Mouse (Mus musculus) cerebellum, adult 2 months (tissue): ENCODE measurements around the gene Gbf1. TPM values are rescaled to one million over a fixed set of nuclear protein-coding genes. Genes with fewer than 3 reads are reported as not detected.

Experiments used
- DNase-seq, 2 experiments: peaks; one replicate each; pipeline ENCODE4 v3.0.0; 2021
- H3K27ac ChIP-seq: fragments of 200-500 bp; 2 replicates; pipeline ENCODE4 v1.5.1; 2012; ENCODE audit warnings: low read length, control low read depth, inconsistent platforms; ENCODE audit not compliant: insufficient read depth
- H3K27me3 ChIP-seq: fragments of 200-500 bp; 2 replicates; pipeline ENCODE4 v1.6.1; 2012; ENCODE audit warnings: inconsistent platforms, mild to moderate bottlenecking, low read length, moderate library complexity; ENCODE audit not compliant: control insufficient read depth, insufficient read depth
- H3K4me1 ChIP-seq: fragments of 200-500 bp; 2 replicates; pipeline ENCODE4 v1.6.1; 2011; ENCODE audit warnings: low read length; ENCODE audit not compliant: control insufficient read depth, insufficient read depth
- H3K4me3 ChIP-seq: fragments of 200-500 bp; replicated peaks from 2 replicates; pipeline ENCODE3; 2011; ENCODE audit warnings: mild to moderate bottlenecking, low read depth, low read length, control low read depth; ENCODE audit not compliant: insufficient read depth
- CTCF ChIP-seq: fragments of 200-500 bp; IDR thresholded peaks from 2 replicates; pipeline ENCODE4 v1.5.1; 2011; ENCODE audit warnings: low read depth, mild to moderate bottlenecking, control low read depth, low read length, moderate library complexity, borderline replicate concordance; ENCODE audit not compliant: insufficient read depth
- POLR2A ChIP-seq: fragments of 200-500 bp; IDR thresholded peaks from 2 replicates; pipeline ENCODE4 v1.6.1; 2011; ENCODE audit warnings: low read length, control low read depth, borderline replicate concordance; ENCODE audit not compliant: insufficient read depth
- WGBS: fragments of 180-500 bp; shearing (Covaris S2); methylation state at CpG from one replicate; pipeline ENCODE4 v1.1.7; 2018; 5-methylcytosine and 5-hydroxymethylcytosine counted together
- polyA plus RNA-seq: library from polyadenylated mRNA; depleted of rRNA; stranded (reverse); fragments of >200 nt; gene quantifications from 2 replicates; pipeline ENCODE4 v1.2.3, GENCODE M21; 2012

Gene Gbf1
- polyA plus RNA-seq, 1 experiment = 85.3 TPM

DNA sequence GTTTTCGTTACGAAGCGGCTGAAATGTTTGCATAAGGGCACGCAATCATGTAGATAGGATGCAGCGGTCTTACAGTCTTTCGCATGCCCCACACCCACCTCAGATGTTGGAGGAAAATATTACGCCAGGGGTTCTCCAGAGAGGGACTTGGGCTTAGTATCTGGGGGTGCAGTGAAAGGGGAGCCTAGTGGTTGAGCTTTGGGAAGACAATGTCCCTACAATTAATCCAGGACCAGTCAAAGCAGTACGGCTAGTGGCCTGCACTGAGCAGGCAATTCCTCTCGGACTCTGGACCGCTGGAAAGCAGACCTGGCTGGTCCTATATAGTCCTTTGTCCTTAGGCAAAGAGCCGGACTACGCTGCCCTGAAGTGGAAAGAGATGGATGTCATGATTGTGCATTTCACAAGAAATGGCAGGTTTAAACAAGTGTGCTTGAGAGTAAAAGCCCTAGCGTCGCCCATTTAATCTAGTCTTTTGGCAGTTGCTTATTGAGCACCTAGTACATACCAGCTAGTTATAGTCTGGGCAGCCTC is 175.3 kb downstream of the Gbf1 start:
- peak overlapping the region; percentile 76 for H3K4me3 ChIP-seq
- WGBS = 16% methylated on average over 14 of the region's 14 CpGs
- TF ChIP-seq POLR2A = no peak
- TF ChIP-seq CTCF = no peak
- H3K27me3 ChIP-seq = no peaks in the 10 kb centered on the region
- peak overlapping the region; percentile 84 for H3K27ac ChIP-seq
- DNase-seq = peak in 1 of 2 experiments; percentile 38
- peaks cover 22% of the 10 kb centered on the region for H3K4me1 ChIP-seq

DNA sequence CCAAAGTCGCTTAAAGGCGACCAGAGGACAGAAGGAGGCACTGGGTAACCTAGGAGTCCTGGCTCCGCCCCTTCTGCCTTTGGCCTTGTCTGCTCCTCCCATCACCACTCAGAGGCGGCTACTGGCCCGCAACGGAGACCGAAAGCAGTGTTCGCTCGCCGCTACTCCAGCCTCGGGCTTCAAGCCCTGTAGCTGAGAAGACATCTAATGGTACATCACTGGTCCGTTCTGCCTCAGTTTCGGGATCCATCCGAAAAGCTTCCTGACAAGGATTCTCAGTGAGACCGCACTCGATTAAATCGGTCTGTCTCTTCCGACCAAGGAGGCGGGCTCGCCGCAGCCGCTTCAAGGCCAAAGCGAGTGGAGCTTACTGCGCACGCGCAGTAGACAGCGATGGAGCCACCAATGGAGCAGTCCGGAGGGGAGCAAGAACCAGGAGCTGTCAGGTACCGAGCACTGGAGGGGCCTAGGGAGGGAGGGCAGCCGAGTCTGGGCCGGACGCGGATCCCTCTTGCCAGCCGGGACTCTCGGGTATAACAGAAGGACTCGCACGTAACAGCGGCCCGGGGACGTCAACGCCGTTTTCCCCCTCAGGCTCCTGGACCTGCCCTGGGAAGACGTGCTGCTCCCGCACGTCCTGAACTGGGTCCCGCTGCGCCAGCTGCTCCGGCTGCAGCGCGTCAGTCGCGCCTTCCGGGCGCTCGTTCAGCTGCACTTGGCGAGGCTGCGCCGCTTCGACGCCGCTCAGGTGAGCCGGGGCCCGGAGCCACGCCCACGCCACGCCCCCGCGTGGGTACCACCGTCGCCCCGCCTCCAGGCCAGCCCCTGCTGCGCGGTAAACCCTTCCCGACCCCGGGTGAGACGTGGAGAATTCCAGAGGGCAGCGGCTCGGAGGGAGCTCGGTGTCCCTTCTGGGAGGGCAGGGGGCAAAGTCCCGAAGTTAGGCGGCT is 176.0 kb downstream of the Gbf1 start, which contains the start of gene Fbxl15:
Gene Fbxl15 (plus strand): TSS at position 104 of the 950 bp plus-strand sequence.
- under 1% methylated on average over 81 of the region's 81 CpGs for WGBS
- TF ChIP-seq CTCF (no peak), POLR2A (peak; percentile 90)
- peaks cover 22% of the 10 kb centered on the region for H3K4me1 ChIP-seq

DNA sequence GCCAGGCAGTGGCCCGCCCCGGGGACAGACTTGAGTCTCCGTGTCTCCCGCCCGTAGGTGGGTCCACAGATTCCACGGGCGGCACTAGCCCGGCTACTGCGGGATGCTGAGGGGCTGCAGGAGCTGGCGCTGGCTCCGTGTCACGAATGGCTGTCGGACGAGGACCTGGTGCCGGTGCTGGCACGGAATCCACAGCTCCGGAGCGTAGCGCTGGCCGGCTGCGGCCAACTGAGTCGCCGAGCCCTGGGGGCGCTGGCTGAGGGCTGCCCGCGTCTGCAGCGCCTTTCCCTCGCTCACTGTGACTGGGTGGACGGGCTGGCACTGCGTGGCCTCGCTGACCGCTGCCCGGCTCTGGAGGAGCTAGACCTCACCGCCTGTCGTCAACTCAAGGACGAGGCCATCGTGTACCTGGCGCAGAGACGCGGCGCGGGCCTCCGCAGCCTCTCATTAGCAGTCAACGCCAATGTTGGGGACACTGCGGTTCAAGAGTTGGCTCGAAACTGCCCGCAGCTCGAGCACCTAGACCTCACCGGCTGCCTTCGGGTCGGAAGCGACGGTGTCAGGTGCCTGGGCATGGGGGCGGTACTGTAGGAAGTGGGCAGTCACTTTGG is 176.8 kb downstream of the Gbf1 start:
- DNase-seq = no peak
- H3K4me1 ChIP-seq = peaks cover 27% of the 10 kb centered on the region
- H3K27me3 ChIP-seq = no peaks in the 10 kb centered on the region
- H3K4me3 ChIP-seq = peak overlapping the region; percentile 76
- peak overlapping the region; percentile 84 for H3K27ac ChIP-seq
- no peak for TF ChIP-seq POLR2A
- no peak for TF ChIP-seq CTCF
- under 1% methylated on average over 54 of the region's 54 CpGs for WGBS

More for the DNA sequence above, 176.0 kb downstream of the Gbf1 start, which contains the start of gene Fbxl15:
- Histone ChIP-seq H3K27me3 (no peaks in the 10 kb centered on the region), H3K27ac (peak within 1 kb of the TSS; percentile 84), H3K4me3 (peak within 1 kb of the TSS; percentile 76)
- DNase-seq = peak; percentile 96 to 97

DNA sequence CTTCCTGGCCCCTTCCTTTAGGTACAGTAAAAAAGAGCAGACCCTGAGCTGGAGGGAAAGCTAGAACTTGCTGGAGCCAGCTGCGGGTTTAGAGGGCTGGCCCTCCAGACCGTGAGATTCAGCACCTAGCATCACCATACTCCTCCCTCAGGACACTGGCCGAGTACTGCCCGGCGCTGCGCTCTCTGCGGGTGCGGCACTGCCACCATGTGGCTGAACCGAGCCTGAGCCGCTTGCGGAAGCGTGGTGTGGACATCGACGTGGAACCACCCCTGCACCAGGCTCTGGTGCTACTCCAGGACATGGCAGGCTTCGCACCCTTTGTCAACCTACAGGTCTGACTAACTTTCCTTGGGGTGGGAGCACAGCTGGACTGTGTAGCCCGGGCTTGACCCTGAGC is 177.6 kb downstream of the Gbf1 start:
- DNase-seq = peak; percentile 88 to 89
- Histone ChIP-seq H3K4me3 (peak overlapping the region; percentile 36), H3K27me3 (no peaks in the 10 kb centered on the region), H3K27ac (no peak overlapping the region), H3K4me1 (peaks cover 28% of the 10 kb centered on the region)
- 4% methylated on average over 16 of the region's 16 CpGs for WGBS
- TF ChIP-seq CTCF = peak; percentile 93
- TF ChIP-seq POLR2A = no peak

DNA sequence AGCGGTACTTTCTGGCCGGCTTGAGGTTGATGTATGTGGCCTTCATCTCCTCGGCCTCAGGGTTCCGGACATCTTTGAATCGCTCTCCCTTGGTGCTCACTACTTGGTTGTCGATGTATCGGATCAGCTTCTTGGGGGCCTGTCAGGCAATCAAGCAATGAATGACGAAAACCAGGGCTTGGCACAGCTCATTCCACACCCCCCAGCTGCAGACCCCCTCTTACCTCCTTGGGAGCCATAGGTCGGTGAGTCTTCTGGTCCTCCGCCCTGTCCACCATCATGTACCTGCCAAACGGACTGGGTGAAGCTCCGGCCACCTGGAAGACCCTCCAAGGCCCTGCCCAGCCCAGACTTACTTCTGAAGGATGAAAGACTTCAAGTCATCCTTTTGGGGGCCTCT is 178.4 kb downstream of the Gbf1 start:
- TF ChIP-seq CTCF (no peak), POLR2A (no peak)
- Histone ChIP-seq H3K4me1 (peaks cover 29% of the 10 kb centered on the region), H3K27me3 (no peaks in the 10 kb centered on the region), H3K27ac (no peak overlapping the region), H3K4me3 (no peak overlapping the region)
- DNase-seq = no peak
- 86% methylated on average over 12 of the region's 12 CpGs for WGBS

DNA sequence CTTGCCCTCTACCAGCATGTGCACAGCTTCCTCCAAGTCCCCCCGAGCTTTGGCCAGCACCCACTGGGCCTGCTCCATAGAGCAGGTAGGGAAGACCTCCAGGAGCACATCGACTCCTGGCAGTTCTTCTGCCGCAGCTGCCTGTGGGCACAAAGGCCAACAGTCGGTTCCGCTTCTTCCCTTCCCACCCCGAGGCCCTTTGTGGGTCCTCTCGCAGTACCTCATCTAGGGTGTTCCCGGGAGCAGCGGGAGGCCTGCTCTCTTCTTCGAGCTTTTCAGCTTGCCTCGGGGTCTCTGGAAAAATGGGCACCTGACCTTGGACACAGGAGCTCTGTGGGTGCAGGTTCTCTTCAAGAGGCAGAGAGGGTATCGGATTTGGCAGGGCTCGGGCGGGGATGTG is 179.0 kb downstream of the Gbf1 start:
- Histone ChIP-seq H3K4me3 (no peak overlapping the region), H3K27me3 (no peaks in the 10 kb centered on the region), H3K27ac (no peak overlapping the region), H3K4me1 (peaks cover 32% of the 10 kb centered on the region)
- 78% methylated on average over 14 of the region's 14 CpGs for WGBS
- DNase-seq = no peak
- TF ChIP-seq POLR2A (no peak), CTCF (no peak)

DNA sequence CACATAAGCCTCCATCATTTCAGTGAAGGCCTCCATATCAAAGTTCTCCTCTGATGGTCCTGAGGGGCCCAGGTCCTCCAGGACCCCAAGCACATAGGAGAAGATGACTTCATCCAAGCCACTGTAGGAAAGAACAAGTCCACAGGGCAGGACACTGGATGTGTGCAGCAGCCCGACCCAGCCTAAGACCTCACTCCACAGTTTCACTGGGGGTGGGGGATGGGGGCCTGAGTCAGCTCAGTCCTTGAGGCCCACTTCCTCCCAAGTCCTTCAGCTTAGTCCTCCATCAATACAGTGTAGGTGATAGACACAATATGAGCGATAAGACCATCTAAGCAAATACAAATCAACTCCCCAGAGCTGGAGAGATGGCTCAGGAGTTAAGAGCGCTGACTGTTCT is 179.6 kb downstream of the Gbf1 start:
- H3K27ac ChIP-seq = no peak overlapping the region
- WGBS = 85% methylated on average over 3 of the region's 3 CpGs
- TF ChIP-seq POLR2A = 0 out of 2 replicates have a peak, but pooled peaks have one; percentile 9
- TF ChIP-seq CTCF = no peak
- DNase-seq = no peak
- peaks cover 32% of the 10 kb centered on the region for H3K4me1 ChIP-seq
- no peak overlapping the region for H3K4me3 ChIP-seq
- H3K27me3 ChIP-seq = no peaks in the 10 kb centered on the region
